Mouse (Mus musculus) G1E (cell line): ENCODE data around the gene Arl6ip5. TPM values are rescaled to one million over a fixed set of nuclear protein-coding genes. Genes with fewer than 3 reads are reported as not detected.
"Not testable (repeated sequence)": the region's sequence is repeated elsewhere in the genome, so short reads cannot be mapped to it uniquely, and the experiment has no call there.

Source experiments
- ATAC-seq: 2 replicates; pipeline ENCODE4 v1.8.0; 2016; ENCODE audit warnings: mild to moderate bottlenecking; ENCODE audit not compliant: insufficient number of reproducible peaks, poor library complexity, low FRiP score, severe bottlenecking; ENCODE audit errors: extremely low read depth
- DNase-seq: peaks from one replicate; pipeline ENCODE4 v3.0.0; 2012; ENCODE audit warnings: low spot score
- H3K27me3 ChIP-seq: 2 replicates; pipeline ENCODE4 v1.6.1; 2012; ENCODE audit warnings: mild to moderate bottlenecking, low read length, inconsistent platforms; ENCODE audit not compliant: insufficient read depth
- H3K36me3 ChIP-seq: replicated peaks from 2 replicates; pipeline ENCODE3; 2012; ENCODE audit warnings: mild to moderate bottlenecking, inconsistent platforms
- H3K4me1 ChIP-seq: 2 replicates; pipeline ENCODE4 v1.6.1; 2012; ENCODE audit warnings: low read depth, low read length, inconsistent platforms, mixed read lengths; ENCODE audit not compliant: insufficient read depth
- H3K4me3 ChIP-seq: 2 replicates; pipeline ENCODE4 v1.5.1; 2012; ENCODE audit warnings: low read depth, mild to moderate bottlenecking, inconsistent platforms, low read length, moderate library complexity, mixed read lengths
- H3K9me3 ChIP-seq: replicated peaks from 2 replicates; pipeline ENCODE4 v1.6.1; 2012; ENCODE audit warnings: inconsistent platforms
- CTCF ChIP-seq: IDR thresholded peaks from 2 replicates; pipeline ENCODE4 v1.5.1; 2012; ENCODE audit warnings: low read depth, low read length, inconsistent platforms, mixed read lengths
- GATA1 ChIP-seq: IDR thresholded peaks from 2 replicates; pipeline ENCODE4 v1.6.1; 2012; ENCODE audit warnings: borderline replicate concordance, low read length, inconsistent platforms, mixed read lengths
- GATA2 ChIP-seq: IDR thresholded peaks from 2 replicates; pipeline ENCODE4 v1.6.1; 2012; ENCODE audit warnings: low read depth, low read length, inconsistent platforms, borderline replicate concordance
- POLR2AphosphoS5 ChIP-seq: IDR thresholded peaks from 2 replicates; pipeline ENCODE4 v1.6.1; 2012; ENCODE audit warnings: low read depth, low read length, inconsistent platforms; ENCODE audit not compliant: insufficient replicate concordance
- TAL1 ChIP-seq: conservative IDR thresholded peaks from 2 replicates; pipeline ENCODE4 v1.6.1; 2012; ENCODE audit warnings: low read depth, low read length, inconsistent platforms, mixed read lengths
- polyA plus RNA-seq: library from polyadenylated mRNA; stranded (reverse); fragments of >175 nt; gene quantifications from 2 replicates; pipeline ENCODE4 v1.2.3, GENCODE M21; 2012
- total RNA-seq, 2 experiments: library from RNA; stranded (forward) in 1 of 2; stranded (reverse) in 1 of 2; fragments of 200-1000 nt in 1 of 2; fragments of >200 nt in 1 of 2; fragmentation: Nextera tagmentation in 1 of 2; gene quantifications; 2 replicates each; pipeline ENCODE4 v1.2.3; 2014 to 2017

Gene Arl6ip5
- total and polyA plus RNA-seq, 3 experiments = 22.4 to 81.2 (median 54.5) TPM

DNA sequence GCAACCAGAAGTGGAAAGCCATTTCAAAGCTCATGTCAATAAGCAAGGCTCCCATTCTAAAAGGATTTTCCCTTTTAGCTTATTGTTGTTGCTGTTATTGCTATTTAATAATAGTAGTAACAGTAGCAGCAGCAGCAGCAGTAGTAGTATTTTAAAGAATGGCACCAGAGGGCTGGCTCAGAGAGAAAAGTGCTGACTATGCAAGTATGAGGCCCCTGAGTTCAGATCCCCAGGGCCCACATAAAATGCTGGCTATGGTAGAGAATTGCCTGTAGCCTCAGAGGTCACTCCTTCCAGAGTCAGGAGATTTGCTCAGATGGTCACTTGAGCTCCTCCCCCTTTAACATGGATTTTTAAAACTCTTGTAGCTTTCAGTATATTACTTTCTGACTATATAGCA lies 34.7 kb downstream of the Arl6ip5 start:
- Histone ChIP-seq H3K4me1 (no peaks in the 10 kb centered on the region), H3K27me3 (no peaks in the 10 kb centered on the region), H3K36me3 (no peaks in the 10 kb centered on the region), H3K9me3 (no peaks in the 10 kb centered on the region), H3K4me3 (no peak overlapping the region)
- TF ChIP-seq GATA2 (no peak), GATA1 (no peak), TAL1 (no peak), CTCF (no peak), POLR2AphosphoS5 (no peak)
- ATAC-seq (no peak), DNase-seq (no peak)

DNA sequence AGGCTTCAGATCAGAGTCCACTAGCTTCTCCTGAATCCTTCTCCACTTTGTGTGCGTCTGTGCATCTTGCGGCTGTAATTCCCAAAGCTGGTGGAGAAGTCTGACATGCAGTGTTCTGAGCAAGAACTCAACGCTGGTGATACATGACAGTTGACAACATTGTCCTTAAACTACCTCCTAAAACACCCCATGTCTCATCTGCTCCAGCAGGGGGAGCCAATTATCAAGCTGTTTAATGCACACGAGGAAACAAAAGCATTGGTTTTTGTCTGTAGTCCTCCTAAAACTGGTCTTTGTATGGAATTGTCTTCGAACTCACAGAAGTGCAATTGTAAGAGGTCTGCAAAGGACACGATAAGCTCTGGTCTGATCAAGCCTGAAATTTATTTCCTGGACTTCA lies 40.5 kb downstream of the Arl6ip5 start:
- H3K9me3 ChIP-seq = no peaks in the 10 kb centered on the region
- peak; percentile 25; the same call in 1 of the 2 replicates for TF ChIP-seq CTCF
- no peak for TF ChIP-seq TAL1
- DNase-seq = peak; percentile 11
- H3K36me3 ChIP-seq = no peaks in the 10 kb centered on the region
- H3K4me3 ChIP-seq = no peak overlapping the region
- no peaks in the 10 kb centered on the region for H3K27me3 ChIP-seq
- no peaks in the 10 kb centered on the region for H3K4me1 ChIP-seq
- peak; percentile 40; the same call in 1 of the 2 replicates for ATAC-seq

DNA sequence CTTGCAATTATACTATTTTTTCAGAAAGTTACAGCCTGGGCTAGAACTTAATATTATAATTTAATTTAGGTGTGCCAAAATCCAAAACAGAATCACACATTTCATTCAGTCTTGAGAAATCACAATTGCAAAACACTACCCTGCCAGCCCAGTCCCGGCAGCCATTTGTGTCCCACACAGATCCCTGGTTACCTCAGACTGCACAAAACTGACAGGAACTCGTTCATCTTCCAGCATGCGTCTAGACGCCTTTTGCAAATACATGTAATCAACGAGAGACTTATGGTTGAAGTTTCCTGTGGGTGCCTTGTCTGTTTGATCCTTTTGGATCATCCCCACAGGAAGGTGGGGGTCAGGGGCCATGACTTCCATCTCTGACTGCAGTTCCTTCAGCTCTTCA lies 41.6 kb downstream of the Arl6ip5 start:
- no peak for TF ChIP-seq GATA2
- no peak for TF ChIP-seq GATA1
- TF ChIP-seq TAL1 = no peak
- TF ChIP-seq CTCF = no peak
- TF ChIP-seq POLR2AphosphoS5 = no peak
- ATAC-seq (no peak), DNase-seq (no peak)
- Histone ChIP-seq H3K36me3 (no peaks in the 10 kb centered on the region), H3K4me3 (no peak overlapping the region), H3K4me1 (no peaks in the 10 kb centered on the region), H3K9me3 (no peaks in the 10 kb centered on the region), H3K27me3 (no peaks in the 10 kb centered on the region)

DNA sequence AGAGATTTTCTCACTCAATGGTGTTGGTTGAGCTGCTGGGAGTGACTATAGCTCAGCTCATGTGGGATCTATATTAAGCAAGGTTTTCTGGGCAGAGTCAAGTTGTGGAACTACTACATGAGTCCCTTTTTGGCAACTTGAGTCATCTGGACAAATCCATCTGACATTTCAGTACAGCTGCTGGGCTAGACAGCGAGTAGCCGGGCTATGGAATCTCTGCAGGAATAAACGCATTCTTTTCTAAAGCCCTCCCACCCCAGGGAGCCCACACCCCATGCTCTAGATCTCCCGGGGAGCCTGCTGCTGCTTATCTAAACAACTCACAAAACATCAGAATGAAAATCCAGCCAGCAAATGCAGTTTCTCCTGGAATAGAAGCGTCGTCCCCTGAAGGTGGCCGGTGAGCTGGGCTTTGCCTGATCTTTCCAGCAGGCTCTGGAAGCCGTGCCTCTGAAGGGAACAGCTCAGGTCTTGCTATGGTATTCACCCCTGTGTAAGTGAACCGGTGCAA lies 42.3 kb downstream of the Arl6ip5 start, which contains the start of gene Lmod3:
Gene Lmod3, minus strand, starts transcription at position 49 of the 511 bp plus-strand sequence.
- Histone ChIP-seq H3K4me3 (no peak within 1 kb of the TSS), H3K9me3 (no peaks in the 10 kb centered on the region), H3K4me1 (no peaks in the 10 kb centered on the region), H3K36me3 (no peaks in the 10 kb centered on the region), H3K27me3 (no peaks in the 10 kb centered on the region)
- ATAC-seq (no peak), DNase-seq (no peak)
- TF ChIP-seq GATA2 (no peak), TAL1 (no peak)

DNA sequence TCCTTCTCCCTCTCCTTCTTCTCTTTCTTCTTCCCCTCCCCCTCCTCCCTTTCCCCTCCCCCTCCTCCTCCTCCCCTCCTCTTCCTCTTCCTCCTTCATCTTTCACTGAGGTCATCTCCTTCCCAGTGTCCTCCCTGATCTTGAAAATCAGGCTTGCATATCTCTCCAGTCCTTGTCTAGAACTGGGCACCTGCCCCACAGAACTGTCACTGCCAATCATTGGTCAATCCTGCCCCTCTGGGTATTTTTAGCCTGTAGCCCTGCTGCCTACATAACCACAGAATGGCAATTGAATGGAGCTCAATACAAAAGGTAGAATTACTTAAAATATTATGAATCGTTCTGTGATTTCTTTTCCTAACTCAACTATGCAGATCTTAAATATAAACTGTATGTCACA lies 48.0 kb downstream of the Arl6ip5 start:
- no peaks in the 10 kb centered on the region for H3K27me3 ChIP-seq
- H3K4me3 ChIP-seq = no peak overlapping the region
- no peaks in the 10 kb centered on the region for H3K36me3 ChIP-seq
- DNase-seq (no peak), ATAC-seq (no peak)
- H3K9me3 ChIP-seq = no peaks in the 10 kb centered on the region
- TF ChIP-seq POLR2AphosphoS5 (no peak), GATA2 (no peak), GATA1 (no peak), CTCF (no peak), TAL1 (no peak)
- H3K4me1 ChIP-seq = no peaks in the 10 kb centered on the region

DNA sequence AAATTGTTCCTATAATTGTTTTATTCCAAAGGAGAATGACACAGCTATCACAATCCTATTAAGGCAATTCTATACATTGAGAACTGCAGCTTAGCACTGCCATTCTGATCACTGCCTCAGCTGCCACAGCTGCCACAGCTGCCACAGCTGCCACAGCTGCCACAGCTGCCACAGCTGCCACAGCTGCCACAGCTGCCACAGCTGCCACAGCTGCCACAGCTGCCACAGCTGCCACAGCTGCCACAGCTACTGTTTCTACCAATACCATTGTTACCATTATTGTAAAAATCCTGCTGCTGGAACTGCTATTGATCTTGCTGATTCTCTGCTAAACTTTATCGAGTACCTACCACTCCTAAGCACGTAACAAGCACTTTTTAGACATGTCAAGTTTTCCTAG lies 49.4 kb downstream of the Arl6ip5 start:
- H3K27me3 ChIP-seq, H3K9me3 ChIP-seq, H3K36me3 ChIP-seq, H3K4me1 ChIP-seq, H3K4me3 ChIP-seq, DNase-seq, ATAC-seq: not testable (repeated sequence)

DNA sequence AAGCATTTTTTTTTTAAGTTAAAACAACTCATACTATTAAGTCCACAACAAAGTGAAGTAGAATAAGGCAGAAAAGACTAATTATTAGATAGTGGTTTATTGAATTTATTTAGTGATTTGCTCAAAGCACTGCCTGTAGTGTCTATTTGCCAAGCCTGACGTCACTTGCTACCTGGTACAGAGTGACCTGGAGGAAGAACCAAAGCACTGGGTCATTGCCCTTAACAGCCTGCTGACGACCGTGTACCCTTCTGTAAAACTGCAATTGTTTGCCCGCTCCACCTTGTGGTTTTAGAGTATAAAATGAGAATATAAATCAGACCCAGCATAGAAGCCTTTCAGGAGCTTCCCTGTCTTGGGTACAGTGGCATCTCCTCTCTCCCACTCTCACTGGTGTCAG lies 51.7 kb downstream of the Arl6ip5 start:
- Histone ChIP-seq H3K4me3 (no peak overlapping the region), H3K27me3 (no peaks in the 10 kb centered on the region), H3K36me3 (no peaks in the 10 kb centered on the region), H3K4me1 (no peaks in the 10 kb centered on the region), H3K9me3 (no peaks in the 10 kb centered on the region)
- ATAC-seq (no peak), DNase-seq (no peak)
- TF ChIP-seq CTCF (no peak), POLR2AphosphoS5 (no peak), TAL1 (no peak)

DNA sequence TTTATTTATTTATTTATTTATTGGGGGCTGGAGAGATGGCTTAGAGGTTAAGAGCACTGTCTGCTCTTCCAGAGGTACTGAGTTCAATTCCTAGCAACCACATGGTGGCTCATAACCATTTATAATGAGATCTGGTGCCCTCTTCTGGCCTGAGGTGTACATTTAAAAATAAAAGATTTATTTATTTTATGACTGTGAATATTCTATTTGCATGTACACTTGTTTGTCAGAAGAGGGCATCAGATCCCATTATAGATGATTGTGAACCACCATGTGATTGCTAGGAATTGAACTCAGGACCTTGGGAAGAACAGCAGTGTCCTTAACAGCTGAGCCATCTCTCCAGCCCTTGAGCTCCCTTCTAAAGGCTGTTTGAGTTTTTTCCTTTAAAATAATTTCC lies 53.3 kb downstream of the Arl6ip5 start:
- not testable (repeated sequence) for ATAC-seq, DNase-seq, H3K4me1 ChIP-seq, H3K27me3 ChIP-seq, H3K9me3 ChIP-seq, H3K36me3 ChIP-seq, H3K4me3 ChIP-seq
